Mouse (Mus musculus) neural tube, embryonic 15.5 days (tissue): ENCODE results near the gene Glra1. TPM values are rescaled to one million over a fixed set of nuclear protein-coding genes. Genes with fewer than 3 reads are reported as not detected.

Source experiments
- ATAC-seq: fragments of 200-750 bp; cut with Nextera tagmentation; 2 replicates; pipeline ENCODE4 v1.8.0; 2017; ENCODE audit warnings: mild to moderate bottlenecking, moderate TSS enrichment, moderate library complexity; ENCODE audit not compliant: low FRiP score
- H3K27ac ChIP-seq: fragments of 300-500 bp; sonication (generic); replicated peaks from 2 replicates; pipeline ENCODE4 v1.5.1; 2015; ENCODE audit warnings: mild to moderate bottlenecking, inconsistent platforms
- H3K27me3 ChIP-seq: fragments of 300-500 bp; sonication (generic); replicated peaks from 2 replicates; pipeline ENCODE4 v1.6.1; 2015; ENCODE audit warnings: inconsistent platforms
- H3K36me3 ChIP-seq: fragments of 300-500 bp; sonication (generic); 2 replicates; pipeline ENCODE4 v1.6.1; 2015; ENCODE audit warnings: inconsistent platforms
- H3K4me1 ChIP-seq: fragments of 300-500 bp; sonication (generic); 2 replicates; pipeline ENCODE4 v1.6.1; 2015; ENCODE audit warnings: inconsistent platforms
- H3K4me2 ChIP-seq: fragments of 300-500 bp; sonication (generic); 2 replicates; pipeline ENCODE4 v1.6.1; 2015; ENCODE audit warnings: inconsistent platforms, mild to moderate bottlenecking, moderate library complexity
- H3K4me3 ChIP-seq: fragments of 300-500 bp; sonication (generic); replicated peaks from 2 replicates; pipeline ENCODE4 v1.5.1; 2015; ENCODE audit warnings: mild to moderate bottlenecking, inconsistent platforms
- H3K9ac ChIP-seq: fragments of 300-500 bp; sonication (generic); replicated peaks from 2 replicates; pipeline ENCODE4 v1.6.1; 2015; ENCODE audit warnings: mild to moderate bottlenecking, inconsistent platforms
- H3K9me3 ChIP-seq: fragments of 300-500 bp; sonication (generic); replicated peaks from 2 replicates; pipeline ENCODE4 v1.6.1; 2016; ENCODE audit warnings: inconsistent platforms
- WGBS: fragments of 180-500 bp; shearing (Covaris S2); methylation state at CpG from one replicate; pipeline ENCODE4 v1.1.7; 2015; ENCODE audit warnings: mixed read lengths; 5-methylcytosine and 5-hydroxymethylcytosine counted together
- polyA plus RNA-seq: library from polyadenylated mRNA; unstranded; fragments of >200 nt; fragmentation: Nextera tagmentation; extraction: Ambion mirVana; gene quantifications from 2 replicates; pipeline ENCODE4 v1.2.1, GENCODE M21; 2015

The Glra1 gene
- polyA plus RNA-seq, 1 experiment from 2014 or later, result 3.5 TPM

- Histone ChIP-seq H3K36me3 (peaks cover 6% of the 10 kb centered on the region), H3K4me1 (peaks cover 14% of the 10 kb centered on the region), H3K4me3 (no peak overlapping the region), H3K27me3 (no peaks in the 10 kb centered on the region), H3K9ac (no peak overlapping the region), H3K9me3 (no peaks in the 10 kb centered on the region), H3K27ac (no peak overlapping the region), H3K4me2 (no peak overlapping the region)
- WGBS, result 88% methylated on average over 2 of the region's 2 CpGs
- no peak for ATAC-seq
Measured at GRCm38 (mm10) chr11:55574397-55574796, 33.6 kb downstream of the Glra1 start.

GRCm38 (mm10) chr11:55571144-55571543 lies 36.9 kb downstream of the Glra1 start:
- H3K27me3 ChIP-seq, result no peaks in the 10 kb centered on the region
- 21% methylated on average over 2 of the region's 2 CpGs for WGBS
- no peak for ATAC-seq
- no peak overlapping the region for H3K4me3 ChIP-seq
- H3K9ac ChIP-seq, result no peak overlapping the region
- 0 out of 2 replicates have a peak overlapping the region, but pooled peaks have one; percentile 48 for H3K27ac ChIP-seq
- peaks cover 6% of the 10 kb centered on the region for H3K36me3 ChIP-seq
- no peak overlapping the region for H3K4me2 ChIP-seq
- no peaks in the 10 kb centered on the region for H3K9me3 ChIP-seq
- peaks cover 26% of the 10 kb centered on the region for H3K4me1 ChIP-seq

- peak overlapping the region; percentile 48; the same call in 1 of the 2 replicates for H3K27ac ChIP-seq
- peaks cover 29% of the 10 kb centered on the region for H3K4me1 ChIP-seq
- ATAC-seq, result peak; percentile 50; the same call in 1 of the 2 replicates
- H3K4me2 ChIP-seq, result no peak overlapping the region
- no peaks in the 10 kb centered on the region for H3K9me3 ChIP-seq
- WGBS, result 18% methylated on average over 9 of the region's 9 CpGs
- no peaks in the 10 kb centered on the region for H3K27me3 ChIP-seq
- H3K9ac ChIP-seq, result no peak overlapping the region
- no peak overlapping the region for H3K4me3 ChIP-seq
- H3K36me3 ChIP-seq, result no peaks in the 10 kb centered on the region
Measured at GRCm38 (mm10) chr11:55566309-55567099, 41.5 kb downstream of the Glra1 start.

DNA sequence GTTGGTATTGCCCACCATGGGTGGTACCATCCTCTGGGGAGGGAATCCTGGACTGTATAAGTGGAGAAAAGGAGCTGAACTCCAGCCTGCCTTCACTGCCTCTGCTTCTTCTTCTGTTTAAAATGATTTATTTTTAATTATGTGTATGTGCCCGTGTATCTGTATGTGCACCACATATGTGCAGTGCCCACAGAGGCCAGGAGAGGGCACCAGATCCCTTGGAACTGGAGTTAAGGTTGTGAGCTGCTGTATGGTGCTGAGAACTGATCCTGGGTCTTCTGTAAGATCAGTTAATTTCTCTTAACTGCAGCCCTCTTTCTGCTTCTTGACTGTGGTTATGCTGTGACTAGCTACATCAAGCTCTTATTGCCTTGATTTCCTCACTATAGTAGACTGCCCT lies 62.3 kb downstream of the Glra1 start:
- Histone ChIP-seq H3K9me3 (no peaks in the 10 kb centered on the region), H3K27ac (no peak overlapping the region), H3K4me3 (no peak overlapping the region), H3K4me2 (no peak overlapping the region), H3K27me3 (no peaks in the 10 kb centered on the region), H3K36me3 (no peaks in the 10 kb centered on the region), H3K9ac (no peak overlapping the region), H3K4me1 (no peaks in the 10 kb centered on the region)
- 91% methylated on average over 1 of the region's 1 CpGs for WGBS
- no peak for ATAC-seq

DNA sequence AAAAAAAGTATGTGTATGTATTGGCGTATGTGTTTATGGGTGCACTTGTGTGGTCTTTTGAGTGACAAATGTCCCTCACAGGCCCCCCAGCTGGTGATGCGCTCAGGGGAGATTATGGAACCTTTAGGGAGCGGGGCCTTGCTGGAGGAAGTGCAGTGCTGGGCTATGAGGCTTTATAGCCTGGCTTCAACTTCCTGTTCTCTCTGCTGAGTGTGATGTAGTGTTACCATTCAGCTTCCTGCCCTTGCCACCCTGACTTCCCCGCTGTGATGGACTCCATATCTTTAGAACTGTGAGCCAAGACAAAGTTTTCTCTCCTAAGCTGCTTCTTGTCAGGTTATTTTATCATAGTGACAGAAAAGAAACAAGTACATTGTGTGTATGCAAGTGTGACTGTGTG lies 65.3 kb downstream of the Glra1 start:
- Histone ChIP-seq H3K9me3 (no peaks in the 10 kb centered on the region), H3K4me1 (no peaks in the 10 kb centered on the region), H3K36me3 (no peaks in the 10 kb centered on the region), H3K4me3 (no peak overlapping the region), H3K9ac (no peak overlapping the region), H3K27ac (no peak overlapping the region), H3K27me3 (no peaks in the 10 kb centered on the region), H3K4me2 (no peak overlapping the region)
- no peak for ATAC-seq
- WGBS, result 81% methylated on average over 4 of the region's 4 CpGs

GRCm38 (mm10) chr11:55542128-55542527 lies 65.9 kb downstream of the Glra1 start:
- Histone ChIP-seq H3K27me3 (no peaks in the 10 kb centered on the region), H3K4me1 (no peaks in the 10 kb centered on the region), H3K36me3 (no peaks in the 10 kb centered on the region), H3K4me2 (no peak overlapping the region), H3K4me3 (no peak overlapping the region), H3K9ac (no peak overlapping the region), H3K27ac (no peak overlapping the region), H3K9me3 (no peaks in the 10 kb centered on the region)
- 68% methylated on average over 7 of the region's 7 CpGs for WGBS
- ATAC-seq, result no peak

GRCm38 (mm10) chr11:55534766-55535165 lies 73.2 kb downstream of the Glra1 start:
- Histone ChIP-seq H3K27me3 (no peaks in the 10 kb centered on the region), H3K36me3 (peaks cover 8% of the 10 kb centered on the region; the same call in 1 of the 2 replicates), H3K4me1 (peaks cover 11% of the 10 kb centered on the region), H3K27ac (no peak overlapping the region), H3K9ac (no peak overlapping the region), H3K4me3 (no peak overlapping the region), H3K4me2 (no peak overlapping the region), H3K9me3 (no peaks in the 10 kb centered on the region)
- WGBS, result 29% methylated on average over 2 of the region's 2 CpGs
- ATAC-seq, result no peak

DNA sequence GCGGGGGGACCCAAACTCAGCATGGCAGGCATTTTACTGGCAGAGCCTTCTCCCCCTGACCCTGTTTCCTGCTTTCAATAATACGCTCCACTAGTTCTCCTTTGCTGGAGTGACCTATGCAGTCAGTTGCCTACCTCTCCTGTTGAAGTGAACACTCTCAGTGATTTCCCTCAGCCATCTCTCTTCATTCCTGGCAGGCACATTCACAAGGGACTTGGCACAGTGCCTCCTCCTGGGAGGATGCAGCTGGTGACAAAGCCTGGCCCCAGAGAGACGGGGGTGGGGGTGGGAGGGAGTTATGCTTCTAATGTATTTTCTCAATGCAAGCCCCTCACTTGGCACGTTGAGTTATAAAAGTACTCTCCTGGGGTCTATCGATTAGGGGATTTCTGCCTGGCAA lies 74.6 kb downstream of the Glra1 start:
- H3K9me3 ChIP-seq, result no peaks in the 10 kb centered on the region
- peaks cover 13% of the 10 kb centered on the region; the same call in 1 of the 2 replicates for H3K36me3 ChIP-seq
- peak overlapping the region; percentile 10; the same call in 1 of the 2 replicates for H3K27ac ChIP-seq
- H3K4me2 ChIP-seq, result no peak overlapping the region
- peaks cover 11% of the 10 kb centered on the region for H3K4me1 ChIP-seq
- WGBS, result 47% methylated on average over 5 of the region's 5 CpGs
- no peak overlapping the region for H3K9ac ChIP-seq
- no peak overlapping the region for H3K4me3 ChIP-seq
- no peaks in the 10 kb centered on the region for H3K27me3 ChIP-seq
- ATAC-seq, result peak; percentile 28; the same call in 1 of the 2 replicates

- no peak overlapping the region for H3K27ac ChIP-seq
- H3K9ac ChIP-seq, result no peak overlapping the region
- no peak for ATAC-seq
- H3K4me1 ChIP-seq, result peaks cover 11% of the 10 kb centered on the region
- no peak overlapping the region for H3K4me3 ChIP-seq
- H3K36me3 ChIP-seq, result peaks cover 17% of the 10 kb centered on the region
- no peaks in the 10 kb centered on the region for H3K9me3 ChIP-seq
- no peak overlapping the region for H3K4me2 ChIP-seq
- H3K27me3 ChIP-seq, result no peaks in the 10 kb centered on the region
- 91% methylated on average over 7 of the region's 7 CpGs for WGBS
Measured at GRCm38 (mm10) chr11:55530741-55531140, 77.3 kb downstream of the Glra1 start.

DNA sequence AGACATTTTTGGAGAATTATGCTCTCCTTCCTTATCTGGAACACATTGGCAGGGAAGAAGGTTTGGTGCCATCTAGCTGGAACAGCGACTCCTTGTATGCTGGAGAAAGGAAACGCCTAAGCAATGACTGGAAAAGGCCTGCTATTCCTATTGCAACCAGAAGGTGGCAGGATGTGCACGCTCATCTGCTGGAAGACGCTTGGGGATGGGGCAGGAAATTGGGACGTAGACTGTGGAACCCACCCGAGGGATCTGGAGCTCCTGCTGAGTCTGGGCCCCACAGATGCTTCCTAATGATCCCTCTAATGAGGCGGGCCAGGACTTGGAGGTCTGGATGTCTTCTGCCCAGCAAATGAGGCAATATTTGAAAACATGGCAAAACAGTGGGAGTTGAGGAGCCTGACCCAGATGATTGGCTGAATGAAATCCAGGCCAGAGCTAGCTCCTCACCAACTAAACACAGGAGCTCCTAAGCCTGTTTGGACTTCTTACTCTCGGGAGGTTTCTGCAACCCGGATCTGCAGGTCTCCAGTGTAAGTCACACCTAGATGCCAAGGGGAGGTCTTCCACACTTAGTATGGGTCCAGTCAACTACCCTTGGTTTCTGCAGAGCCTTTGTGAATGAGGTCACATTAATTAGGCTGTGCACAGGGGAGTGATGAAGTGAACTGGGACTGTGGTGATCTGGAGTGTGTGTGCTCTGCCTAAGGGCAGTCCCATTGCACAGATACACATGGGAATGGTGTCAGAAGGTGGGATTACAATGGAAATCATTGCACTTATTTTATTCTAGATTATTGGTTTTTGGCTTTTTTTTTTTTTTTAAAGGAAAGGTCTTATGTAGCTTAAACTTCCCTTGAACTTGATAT lies 89.0 kb downstream of the Glra1 start:
- no peaks in the 10 kb centered on the region for H3K9me3 ChIP-seq
- peak overlapping the region; percentile 34; the same call in 1 of the 2 replicates for H3K4me2 ChIP-seq
- ATAC-seq, result peak; percentile 73
- no peak overlapping the region for H3K9ac ChIP-seq
- peaks cover 5% of the 10 kb centered on the region; the same call in 1 of the 2 replicates for H3K4me1 ChIP-seq
- H3K27me3 ChIP-seq, result no peaks in the 10 kb centered on the region
- peaks cover 13% of the 10 kb centered on the region; the same call in 1 of the 2 replicates for H3K36me3 ChIP-seq
- H3K4me3 ChIP-seq, result no peak overlapping the region
- 8% methylated on average over 9 of the region's 9 CpGs for WGBS
- peak overlapping the region; percentile 25; the same call in 1 of the 2 replicates for H3K27ac ChIP-seq

GRCm38 (mm10) chr11:55517666-55518065 lies 90.3 kb downstream of the Glra1 start:
- Histone ChIP-seq H3K27ac (no peak overlapping the region; the same call in 1 of the 2 replicates), H3K9ac (no peak overlapping the region), H3K4me3 (no peak overlapping the region), H3K9me3 (no peaks in the 10 kb centered on the region), H3K27me3 (no peaks in the 10 kb centered on the region), H3K4me1 (peaks cover 5% of the 10 kb centered on the region; the same call in 1 of the 2 replicates), H3K4me2 (no peak overlapping the region), H3K36me3 (peaks cover 13% of the 10 kb centered on the region; the same call in 1 of the 2 replicates)
- ATAC-seq, result no peak
- WGBS, result 68% methylated on average over 5 of the region's 5 CpGs
